Mouse (Mus musculus): ENCODE data around the gene Acss2. TPM values are rescaled to one million over a fixed set of nuclear protein-coding genes. Genes with fewer than 3 reads are reported as not detected.

Acss2 gene
- total RNA-seq, 2 experiments from 2014 or later: 6.3 to 9.2 TPM

GRCm38 (mm10) chr2:155622606-155623005 is 104.9 kb downstream of the Acss2 start:
- ATAC-seq (replicated peaks; ENCODE audit: low FRiP score, poor library complexity, severe bottlenecking): no peak

- ATAC-seq (replicated peaks; ENCODE audit: low FRiP score, poor library complexity, severe bottlenecking): no peak
Observed at GRCm38 (mm10) chr2:155623996-155624395, 106.2 kb downstream of the Acss2 start.

GRCm38 (mm10) chr2:155624730-155625129 is 107.0 kb downstream of the Acss2 start:
- ATAC-seq (replicated peaks; ENCODE audit: low FRiP score, poor library complexity, severe bottlenecking): peak; percentile 40; the same call in 1 of the 2 replicates

- no peak for ATAC-seq (replicated peaks; ENCODE audit: low FRiP score, poor library complexity, severe bottlenecking)
Observed at GRCm38 (mm10) chr2:155626277-155626676, 108.5 kb downstream of the Acss2 start.

GRCm38 (mm10) chr2:155627030-155627738 is 109.4 kb downstream of the Acss2 start:
- ATAC-seq (replicated peaks; ENCODE audit: low FRiP score, poor library complexity, severe bottlenecking): peak; percentile 50

GRCm38 (mm10) chr2:155628112-155628511 is 110.4 kb downstream of the Acss2 start:
- ATAC-seq (replicated peaks; ENCODE audit: low FRiP score, poor library complexity, severe bottlenecking): no peak

- ATAC-seq (replicated peaks; ENCODE audit: low FRiP score, poor library complexity, severe bottlenecking): no peak
Observed at GRCm38 (mm10) chr2:155628519-155628918, 110.8 kb downstream of the Acss2 start.

GRCm38 (mm10) chr2:155629231-155629661 is 111.5 kb downstream of the Acss2 start:
- no peak for ATAC-seq (replicated peaks; ENCODE audit: low FRiP score, poor library complexity, severe bottlenecking)

- ATAC-seq (replicated peaks; ENCODE audit: low FRiP score, poor library complexity, severe bottlenecking): no peak
Observed at GRCm38 (mm10) chr2:155630153-155630552, 112.4 kb downstream of the Acss2 start.

- no peak for ATAC-seq (replicated peaks; ENCODE audit: low FRiP score, poor library complexity, severe bottlenecking)
Observed at GRCm38 (mm10) chr2:155630590-155631416, 113.1 kb downstream of the Acss2 start.

- ATAC-seq (replicated peaks; ENCODE audit: low FRiP score, poor library complexity, severe bottlenecking): no peak
Observed at GRCm38 (mm10) chr2:155632138-155632936, 114.6 kb downstream of the Acss2 start.

- ATAC-seq (replicated peaks; ENCODE audit: low FRiP score, poor library complexity, severe bottlenecking): no peak
Observed at GRCm38 (mm10) chr2:155633121-155633520, 115.4 kb downstream of the Acss2 start.

- ATAC-seq (replicated peaks; ENCODE audit: low FRiP score, poor library complexity, severe bottlenecking): no peak
Observed at GRCm38 (mm10) chr2:155633731-155634130, 116.0 kb downstream of the Acss2 start.

GRCm38 (mm10) chr2:155634562-155634961 is 116.8 kb downstream of the Acss2 start:
- ATAC-seq (replicated peaks; ENCODE audit: low FRiP score, poor library complexity, severe bottlenecking): no peak

Other genes starting within 250 kb of the Acss2 start
- gene Map1lc3a, start 241.7 kb upstream of the Acss2 start, total RNA-seq (2015; ENCODE audit: low replicate concordance): not detected in 2 replicates
- gene Map1lc3a, start 241.7 kb upstream of the Acss2 start, total RNA-seq (2017; ENCODE audit: low replicate concordance): 2.8 TPM in 1 of 2 replicates, not detected in the other
- 5.9 and 22.3 TPM in 2 replicates for gene Pigu, start 160.5 kb upstream of the Acss2 start, total RNA-seq (2015; ENCODE audit: low replicate concordance)
- gene Pigu, start 160.5 kb upstream of the Acss2 start, total RNA-seq (2017; ENCODE audit: low replicate concordance): 15.1 and 15.7 TPM in 2 replicates
- gene Trp53inp2, start 136.9 kb upstream of the Acss2 start, total RNA-seq (2015; ENCODE audit: low replicate concordance): 10.5 and 11.5 TPM in 2 replicates
- 1.1 and 3.6 TPM in 2 replicates for gene Trp53inp2, start 136.9 kb upstream of the Acss2 start, total RNA-seq (2017; ENCODE audit: low replicate concordance)
- gene Ncoa6, start 44.1 kb upstream of the Acss2 start, total RNA-seq (2015; ENCODE audit: low replicate concordance): 55.1 and 66.7 TPM in 2 replicates
- gene Ncoa6, start 44.1 kb upstream of the Acss2 start, total RNA-seq (2017; ENCODE audit: low replicate concordance): 19.4 and 24.4 TPM in 2 replicates
- gene Ggt7, start 289 bp downstream of the Acss2 start, total RNA-seq (2015; ENCODE audit: low replicate concordance): not detected in 2 replicates
- gene Ggt7, start 289 bp downstream of the Acss2 start, total RNA-seq (2017; ENCODE audit: low replicate concordance): not detected in 2 replicates
- gene Gss, start 74.9 kb downstream of the Acss2 start, total RNA-seq (2015; ENCODE audit: low replicate concordance): 2.9 and 7.1 TPM in 2 replicates
- gene Gss, start 74.9 kb downstream of the Acss2 start, total RNA-seq (2017; ENCODE audit: low replicate concordance): 5.6 and 9.6 TPM in 2 replicates
- gene Myh7b, start 93.3 kb downstream of the Acss2 start, total RNA-seq (2015; ENCODE audit: low replicate concordance): not detected in 2 replicates
- not detected in 2 replicates for gene Myh7b, start 93.3 kb downstream of the Acss2 start, total RNA-seq (2017; ENCODE audit: low replicate concordance)
- 35.6 and 35.7 TPM in 2 replicates for gene Trpc4ap, start 174.4 kb downstream of the Acss2 start, total RNA-seq (2015; ENCODE audit: low replicate concordance)
- gene Trpc4ap, start 174.4 kb downstream of the Acss2 start, total RNA-seq (2017; ENCODE audit: low replicate concordance): 19.7 and 49.9 TPM in 2 replicates
- gene Edem2, start 211.5 kb downstream of the Acss2 start, total RNA-seq (2015; ENCODE audit: low replicate concordance): 11.3 and 12.3 TPM in 2 replicates
- gene Edem2, start 211.5 kb downstream of the Acss2 start, total RNA-seq (2017; ENCODE audit: low replicate concordance): 6.2 and 6.7 TPM in 2 replicates
- not detected in 2 replicates for gene Gm17581, start 217.9 kb downstream of the Acss2 start, total RNA-seq (2015; ENCODE audit: low replicate concordance)
- not detected in 2 replicates for gene Gm17581, start 217.9 kb downstream of the Acss2 start, total RNA-seq (2017; ENCODE audit: low replicate concordance)
- not detected in 2 replicates for gene Procr, start 233.2 kb downstream of the Acss2 start, total RNA-seq (2015; ENCODE audit: low replicate concordance)
- not detected in 2 replicates for gene Procr, start 233.2 kb downstream of the Acss2 start, total RNA-seq (2017; ENCODE audit: low replicate concordance)

Measured in erythroid progenitor cell, adult 5-6 weeks (primary cell).